Mouse (Mus musculus) neural tube, embryonic 11.5 days (tissue): Measurements from ENCODE around the gene Olfr1504. TPM values are rescaled to one million over a fixed set of nuclear protein-coding genes. Genes with fewer than 3 reads are reported as not detected.
"Not testable (repeated sequence)": the region's sequence is repeated elsewhere in the genome, so short reads cannot be mapped to it uniquely, and the experiment has no call there.

Experiments used
- ATAC-seq: fragments of 200-750 bp; cut with Nextera tagmentation; 2 replicates; pipeline ENCODE4 v1.8.0; 2017; ENCODE audit warnings: moderate number of reproducible peaks, mild to moderate bottlenecking, moderate TSS enrichment, moderate library complexity; ENCODE audit not compliant: insufficient read depth, low FRiP score, low TSS enrichment
- DNase-seq: peaks from one replicate; pipeline ENCODE4 v3.0.0-alpha.2; 2015; ENCODE audit warnings: low spot score
- H3K27ac ChIP-seq: fragments of 300-500 bp; sonication (generic); 2 replicates; pipeline ENCODE4 v1.5.1; 2014; ENCODE audit warnings: low read depth, mild to moderate bottlenecking, low read length
- H3K27me3 ChIP-seq: fragments of 300-500 bp; sonication (generic); 2 replicates; pipeline ENCODE4 v1.6.1; 2014; ENCODE audit warnings: mild to moderate bottlenecking, low read length, mixed read lengths; ENCODE audit not compliant: control insufficient read depth, insufficient read depth
- H3K36me3 ChIP-seq: fragments of 300-500 bp; sonication (generic); 2 replicates; pipeline ENCODE4 v1.6.1; 2014; ENCODE audit warnings: mild to moderate bottlenecking, low read length, moderate library complexity, mixed read lengths; ENCODE audit not compliant: control insufficient read depth, insufficient read depth
- H3K4me1 ChIP-seq: fragments of 300-500 bp; sonication (generic); 2 replicates; pipeline ENCODE4 v1.6.1; 2014; ENCODE audit warnings: low read length, mixed read lengths; ENCODE audit not compliant: control insufficient read depth, insufficient read depth
- H3K4me2 ChIP-seq: fragments of 300-500 bp; sonication (generic); 2 replicates; pipeline ENCODE4 v1.6.1; 2014; ENCODE audit warnings: low read depth, mild to moderate bottlenecking, moderate library complexity
- H3K4me3 ChIP-seq: fragments of 300-500 bp; sonication (generic); 2 replicates; pipeline ENCODE4 v1.5.1; 2014; ENCODE audit warnings: low read depth, low read length
- H3K9ac ChIP-seq: fragments of 300-500 bp; sonication (generic); 2 replicates; pipeline ENCODE4 v1.6.1; 2014; ENCODE audit warnings: mild to moderate bottlenecking, low read length
- H3K9me3 ChIP-seq: fragments of 300-500 bp; sonication (generic); 2 replicates; pipeline ENCODE4 v1.6.1; 2016; ENCODE audit warnings: low read length; ENCODE audit not compliant: control insufficient read depth
- WGBS: fragments of 180-500 bp; shearing (Covaris S2); extraction: QIAGEN DNeasy Blood & Tissue Kit; methylation state at CpG from one replicate; pipeline ENCODE4 v1.1.7; 2014; 5-methylcytosine and 5-hydroxymethylcytosine counted together
- polyA plus RNA-seq: library from polyadenylated mRNA; unstranded; fragments of >200 nt; fragmentation: Nextera tagmentation; extraction: Ambion mirVana; gene quantifications from 2 replicates; pipeline ENCODE4 v1.2.1, GENCODE M21; 2014

The Olfr1504 gene
- polyA plus RNA-seq = not detected in 2 replicates

DNA sequence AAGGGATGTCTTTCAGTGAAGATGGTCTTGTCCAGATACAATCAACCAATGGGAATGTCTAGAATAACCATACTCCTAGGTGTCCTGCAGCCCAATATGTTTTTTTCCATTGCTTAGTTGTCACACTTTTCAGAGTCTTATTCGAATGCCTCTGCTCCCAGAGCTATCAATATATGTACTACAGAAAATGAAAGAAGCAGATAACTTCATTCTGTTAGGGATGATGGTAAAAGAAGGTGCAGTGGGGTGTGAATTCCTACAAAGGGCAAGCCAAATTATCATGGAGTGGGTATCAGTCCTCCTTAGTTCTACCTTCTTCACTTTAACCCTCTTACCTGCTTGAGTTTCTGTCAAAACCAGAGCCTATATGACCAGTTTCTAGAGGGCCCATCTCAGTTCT lies at the start of gene Olfr1504:
Gene Olfr1504, minus strand, starts transcription at position 101 of the 400 bp plus-strand sequence.
- no peaks in the 10 kb centered on the region for H3K9me3 ChIP-seq
- 72% methylated on average over 1 of the region's 1 CpGs for WGBS

DNA sequence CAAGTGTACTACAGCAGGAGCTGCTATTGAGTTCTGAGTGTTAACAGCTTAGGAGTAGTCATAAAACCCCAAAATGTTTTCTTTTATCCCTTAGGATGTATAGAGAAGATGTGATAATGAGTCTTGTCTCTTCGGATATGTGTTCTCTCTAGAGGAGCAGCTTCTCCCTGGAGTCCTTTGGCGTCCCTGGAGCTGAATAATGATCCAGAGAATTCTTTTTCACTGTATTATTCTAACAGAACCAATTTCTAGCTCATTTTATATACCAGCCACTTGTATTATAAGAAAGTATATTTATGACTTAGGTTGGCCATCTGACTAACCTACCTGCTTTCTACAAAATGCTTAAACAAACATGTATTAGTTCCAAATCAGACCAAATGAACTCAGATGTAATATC lies 15.5 kb upstream of the Olfr1504 start, which contains the start of gene Olfr1505:
Gene Olfr1505, plus strand, starts transcription at position 301 of the 400 bp plus-strand sequence.
- H3K4me2 ChIP-seq = no peak within 1 kb of the TSS
- no peak within 1 kb of the TSS for H3K27ac ChIP-seq
- ATAC-seq = no peak

More for the DNA sequence above, at the start of gene Olfr1504:
- DNase-seq (no peak), ATAC-seq (no peak)
- H3K27me3 ChIP-seq = no peaks in the 10 kb centered on the region
- no peak within 1 kb of the TSS for H3K9ac ChIP-seq
- no peak within 1 kb of the TSS for H3K4me2 ChIP-seq
- no peaks in the 10 kb centered on the region for H3K36me3 ChIP-seq
- H3K27ac ChIP-seq = no peak within 1 kb of the TSS
- H3K4me3 ChIP-seq = no peak within 1 kb of the TSS
- no peaks in the 10 kb centered on the region for H3K4me1 ChIP-seq

DNA sequence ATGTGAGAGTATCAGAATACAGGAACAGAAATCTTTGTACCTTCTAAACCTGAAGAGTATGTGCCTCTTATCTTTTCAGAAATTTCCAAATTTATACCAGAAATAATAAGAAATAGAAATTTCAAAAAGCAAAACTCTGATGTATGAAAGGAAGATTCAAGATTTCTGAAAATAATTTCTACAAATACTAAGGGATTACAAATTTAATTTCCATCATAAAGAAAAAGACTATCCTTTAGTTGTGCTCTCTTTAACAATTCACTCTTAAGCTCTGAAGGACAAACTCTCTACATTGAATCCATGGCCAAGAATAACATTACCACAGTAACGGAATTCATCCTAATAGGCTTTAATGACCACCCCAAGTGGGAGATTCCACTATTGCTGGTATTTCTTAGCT lies 36.2 kb downstream of the Olfr1504 start, which contains the start of gene Olfr1502:
Gene Olfr1502, plus strand, starts transcription at position 301 of the 400 bp plus-strand sequence.
- no peaks in the 10 kb centered on the region for H3K36me3 ChIP-seq
- no peaks in the 10 kb centered on the region for H3K27me3 ChIP-seq
- no peak within 1 kb of the TSS for H3K27ac ChIP-seq
- H3K4me2 ChIP-seq = no peak within 1 kb of the TSS
- H3K9me3 ChIP-seq = no peaks in the 10 kb centered on the region
- H3K4me1 ChIP-seq = no peaks in the 10 kb centered on the region
- DNase-seq (no peak), ATAC-seq (no peak)
- WGBS = 85% methylated on average over 1 of the region's 1 CpGs
- H3K4me3 ChIP-seq = no peak within 1 kb of the TSS
- no peak within 1 kb of the TSS for H3K9ac ChIP-seq

More for the DNA sequence above, 15.5 kb upstream of the Olfr1504 start, which contains the start of gene Olfr1505:
- no peak within 1 kb of the TSS for H3K9ac ChIP-seq
- no peaks in the 10 kb centered on the region for H3K27me3 ChIP-seq
- H3K9me3 ChIP-seq = no peaks in the 10 kb centered on the region
- no peaks in the 10 kb centered on the region for H3K36me3 ChIP-seq
- 76% methylated on average over 2 of the region's 2 CpGs for WGBS
- H3K4me1 ChIP-seq = no peaks in the 10 kb centered on the region
- no peak for DNase-seq
- H3K4me3 ChIP-seq = no peak within 1 kb of the TSS

DNA sequence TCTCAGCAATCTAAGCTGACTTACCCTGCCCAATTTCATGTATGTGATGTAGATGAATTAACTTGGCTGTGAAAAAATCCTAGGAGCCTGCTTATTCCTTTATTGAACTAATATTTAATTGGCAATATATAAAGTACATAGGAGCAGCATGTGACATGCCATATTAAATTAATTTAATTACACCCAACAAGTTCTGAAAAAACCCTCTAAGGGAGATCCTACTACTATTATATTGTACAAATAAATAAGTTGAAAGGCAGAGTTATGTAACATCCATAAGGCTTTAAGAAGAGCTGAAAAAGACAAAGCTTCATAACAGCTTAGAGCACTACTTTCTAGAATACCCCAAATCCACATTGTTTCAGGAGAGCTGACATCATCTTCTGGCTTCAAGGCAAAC lies 47.1 kb downstream of the Olfr1504 start, which contains the start of gene Olfr1501:
Gene Olfr1501, minus strand, starts transcription at position 101 of the 400 bp plus-strand sequence.
- not testable (repeated sequence) for H3K4me2 ChIP-seq, ATAC-seq, H3K27ac ChIP-seq, H3K4me1 ChIP-seq, H3K36me3 ChIP-seq, H3K9me3 ChIP-seq, H3K4me3 ChIP-seq, H3K27me3 ChIP-seq, H3K9ac ChIP-seq, DNase-seq

Other genes starting within 250 kb of the Olfr1504 start
- gene Olfr1490, start 246.8 kb downstream of the Olfr1504 start, polyA plus RNA-seq = not detected in 2 replicates
- gene Olfr1491, start 200.7 kb downstream of the Olfr1504 start, polyA plus RNA-seq = not detected in 2 replicates
- gene Olfr1493-ps1, start 174.7 kb downstream of the Olfr1504 start, polyA plus RNA-seq = not detected in 2 replicates
- not detected in 2 replicates for gene Olfr1494, start 158.2 kb downstream of the Olfr1504 start, polyA plus RNA-seq
- not detected in 2 replicates for gene Olfr1495, start 133.3 kb downstream of the Olfr1504 start, polyA plus RNA-seq
- gene Olfr1496, start 120.0 kb downstream of the Olfr1504 start, polyA plus RNA-seq = not detected in 2 replicates
- not detected in 2 replicates for gene Olfr1497, start 99.7 kb downstream of the Olfr1504 start, polyA plus RNA-seq
- gene Olfr1499, start 78.5 kb downstream of the Olfr1504 start, polyA plus RNA-seq = not detected in 2 replicates
- gene Olfr1500, start 67.4 kb downstream of the Olfr1504 start, polyA plus RNA-seq = not detected in 2 replicates
- not detected in 2 replicates for gene Olfr1501, start 47.2 kb downstream of the Olfr1504 start, polyA plus RNA-seq
- not detected in 2 replicates for gene Olfr1502, start 36.1 kb downstream of the Olfr1504 start, polyA plus RNA-seq
- gene Olfr1505, start 15.6 kb upstream of the Olfr1504 start, polyA plus RNA-seq = not detected in 2 replicates